Mouse (Mus musculus): ENCODE results near the gene Chst11. TPM values are rescaled to one million over a fixed set of nuclear protein-coding genes. Genes with fewer than 3 reads are reported as not detected.

The Chst11 gene
- polyA plus RNA-seq, 1 experiment from 2014 or later = 5.4 TPM

DNA sequence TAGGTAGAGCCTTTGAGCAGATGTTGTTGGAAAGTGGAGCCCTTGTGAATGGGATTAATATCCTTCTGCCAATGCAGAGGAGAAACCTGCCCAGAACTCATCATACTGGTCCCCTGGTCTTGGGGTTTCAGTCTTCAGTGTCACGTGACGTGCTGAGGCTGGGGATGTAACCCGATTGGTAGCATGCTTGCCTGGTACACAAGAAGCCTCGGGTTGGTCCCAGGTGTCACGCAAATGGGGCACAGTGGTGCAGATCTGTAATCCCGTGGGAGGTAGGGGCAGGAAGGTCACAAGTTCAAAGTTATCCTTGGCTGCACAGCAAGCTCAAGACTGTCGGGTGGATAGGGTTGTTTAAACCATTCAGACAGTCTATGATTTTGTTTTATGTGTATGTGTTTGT is 20.8 kb upstream of the Chst11 start:
- H3K27ac ChIP-seq (ENCODE audit: low read depth, low read length) = no peak overlapping the region
- 35% methylated on average over 7 of the region's 7 CpGs for WGBS
- no peak overlapping the region for H3K4me2 ChIP-seq (replicated peaks; ENCODE audit: low read depth, low read length)
- no peak overlapping the region for H3K9ac ChIP-seq (ENCODE audit: low read depth, low read length)
- ATAC-seq (ENCODE audit: low FRiP score, low TSS enrichment) = no peak
- H3K4me1 ChIP-seq (ENCODE audit: control insufficient read depth, insufficient read depth, low read length) = no peaks in the 10 kb centered on the region
- no peak overlapping the region for H3K4me3 ChIP-seq (ENCODE audit: low read length)
- H3K9me3 ChIP-seq (ENCODE audit: control insufficient read depth, low read length) = no peaks in the 10 kb centered on the region
- no peaks in the 10 kb centered on the region for H3K27me3 ChIP-seq (ENCODE audit: control insufficient read depth, insufficient read depth, low read length)
- no peaks in the 10 kb centered on the region for H3K36me3 ChIP-seq (ENCODE audit: control insufficient read depth, insufficient read depth, low read length)

DNA sequence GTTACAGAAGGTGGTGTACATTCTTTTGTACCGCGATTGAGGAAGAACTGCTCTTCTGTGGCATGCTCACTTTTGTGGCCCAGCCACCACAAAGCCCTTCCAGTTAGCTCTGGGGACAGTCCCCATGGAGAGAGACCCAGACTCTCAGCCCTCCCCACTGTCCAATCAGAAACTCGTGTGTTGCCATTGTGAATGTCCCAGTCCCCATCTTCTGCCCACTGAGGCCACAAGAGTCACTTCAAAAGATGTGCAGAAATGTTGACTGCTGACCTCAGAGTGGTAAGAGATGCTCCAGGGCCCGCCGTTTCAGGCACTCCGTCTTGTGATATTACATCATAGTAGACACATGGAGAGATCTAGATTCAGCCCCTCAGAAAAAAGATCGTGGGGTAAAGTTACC is 18.6 kb upstream of the Chst11 start:
- no peak overlapping the region for H3K9ac ChIP-seq (ENCODE audit: low read depth, low read length)
- no peak for ATAC-seq (ENCODE audit: low FRiP score, low TSS enrichment)
- H3K4me2 ChIP-seq (replicated peaks; ENCODE audit: low read depth, low read length) = no peak overlapping the region
- H3K36me3 ChIP-seq (ENCODE audit: control insufficient read depth, insufficient read depth, low read length) = no peaks in the 10 kb centered on the region
- H3K4me3 ChIP-seq (ENCODE audit: low read length) = no peak overlapping the region
- H3K27me3 ChIP-seq (ENCODE audit: control insufficient read depth, insufficient read depth, low read length) = no peaks in the 10 kb centered on the region
- H3K9me3 ChIP-seq (ENCODE audit: control insufficient read depth, low read length) = no peaks in the 10 kb centered on the region
- WGBS = 91% methylated on average over 7 of the region's 7 CpGs
- H3K4me1 ChIP-seq (ENCODE audit: control insufficient read depth, insufficient read depth, low read length) = 0 out of 2 replicates have a peak, but pooled peaks cover 3% of the 10 kb centered on the region
- no peak overlapping the region for H3K27ac ChIP-seq (ENCODE audit: low read depth, low read length)

DNA sequence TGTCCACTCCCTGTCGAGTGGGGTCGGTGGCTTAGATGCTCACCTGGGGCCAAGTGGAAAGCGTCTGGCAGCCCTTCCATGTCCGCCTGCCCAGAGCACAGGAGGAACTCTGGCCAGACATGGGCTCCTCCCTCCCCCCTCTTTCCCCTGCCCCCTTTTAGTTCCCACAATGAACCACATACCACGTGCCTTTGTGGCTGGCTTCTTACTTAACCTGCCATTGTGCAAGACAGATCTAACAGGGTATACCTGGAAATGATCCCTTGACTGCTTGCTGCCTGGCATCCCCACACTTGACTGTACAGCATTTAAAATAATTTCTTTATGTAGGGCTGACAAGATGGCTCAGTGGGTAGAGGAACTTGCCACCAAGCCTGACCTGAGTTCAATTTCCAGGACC is 15.7 kb upstream of the Chst11 start:
- Histone ChIP-seq H3K4me2 (replicated peaks; ENCODE audit: low read depth, low read length) (no peak overlapping the region), H3K9me3 (ENCODE audit: control insufficient read depth, low read length) (no peaks in the 10 kb centered on the region), H3K4me1 (ENCODE audit: control insufficient read depth, insufficient read depth, low read length) (0 out of 2 replicates have a peak, but pooled peaks cover 3% of the 10 kb centered on the region), H3K9ac (ENCODE audit: low read depth, low read length) (no peak overlapping the region), H3K27me3 (ENCODE audit: control insufficient read depth, insufficient read depth, low read length) (no peaks in the 10 kb centered on the region), H3K4me3 (ENCODE audit: low read length) (no peak overlapping the region), H3K36me3 (ENCODE audit: control insufficient read depth, insufficient read depth, low read length) (no peaks in the 10 kb centered on the region), H3K27ac (ENCODE audit: low read depth, low read length) (no peak overlapping the region)
- ATAC-seq (ENCODE audit: low FRiP score, low TSS enrichment) = no peak
- WGBS = 53% methylated on average over 5 of the region's 5 CpGs

DNA sequence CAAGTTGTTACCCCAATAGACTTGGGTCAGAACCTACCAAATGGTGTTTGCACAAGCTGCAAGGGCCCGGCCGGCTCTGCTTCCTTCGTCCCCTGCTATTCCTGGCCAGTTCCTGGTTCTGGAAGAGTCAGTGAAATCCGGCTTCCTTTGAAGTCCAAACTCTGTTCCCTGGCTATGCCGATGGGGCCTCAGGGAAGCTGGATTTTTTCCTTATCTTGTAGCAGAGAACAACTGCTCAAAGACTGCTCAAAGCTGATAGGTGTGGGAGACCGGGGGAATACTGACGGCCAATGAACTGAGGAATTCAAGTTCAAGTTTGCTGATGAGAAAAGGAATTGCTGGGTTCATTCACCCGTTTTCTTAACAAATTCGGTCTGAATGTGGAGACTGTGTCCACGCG is 13.7 kb upstream of the Chst11 start:
- ATAC-seq (ENCODE audit: low FRiP score, low TSS enrichment) = no peak
- Histone ChIP-seq H3K9me3 (ENCODE audit: control insufficient read depth, low read length) (no peaks in the 10 kb centered on the region), H3K36me3 (ENCODE audit: control insufficient read depth, insufficient read depth, low read length) (no peaks in the 10 kb centered on the region), H3K4me1 (ENCODE audit: control insufficient read depth, insufficient read depth, low read length) (0 out of 2 replicates have a peak, but pooled peaks cover 3% of the 10 kb centered on the region), H3K4me2 (replicated peaks; ENCODE audit: low read depth, low read length) (no peak overlapping the region), H3K9ac (ENCODE audit: low read depth, low read length) (no peak overlapping the region), H3K27me3 (ENCODE audit: control insufficient read depth, insufficient read depth, low read length) (no peaks in the 10 kb centered on the region), H3K4me3 (ENCODE audit: low read length) (no peak overlapping the region), H3K27ac (ENCODE audit: low read depth, low read length) (no peak overlapping the region)
- WGBS = 63% methylated on average over 11 of the region's 11 CpGs

DNA sequence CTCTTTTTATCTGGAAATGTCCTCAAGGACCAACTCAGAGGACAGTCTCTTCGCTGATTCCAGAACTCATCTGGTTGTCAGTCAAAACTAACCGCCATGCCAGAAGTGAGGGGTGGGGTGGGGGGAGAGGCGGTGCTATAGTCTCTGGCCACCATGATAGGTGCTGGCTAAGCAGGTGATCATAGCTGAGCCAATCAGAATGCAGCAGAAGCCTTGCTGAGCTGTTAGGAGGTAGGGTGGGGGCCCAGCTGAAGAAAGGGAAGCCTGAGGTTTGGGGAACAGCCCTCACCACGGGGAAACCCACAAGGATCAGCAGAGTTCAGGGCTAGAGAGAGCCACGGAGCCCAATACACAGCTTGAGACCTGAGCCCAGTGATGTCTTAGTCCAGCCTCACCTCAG is 11.1 kb upstream of the Chst11 start:
- WGBS = 85% methylated on average over 5 of the region's 5 CpGs
- ATAC-seq (ENCODE audit: low FRiP score, low TSS enrichment) = no peak; the same call in 1 of the 2 replicates
- Histone ChIP-seq H3K4me1 (ENCODE audit: control insufficient read depth, insufficient read depth, low read length) (0 out of 2 replicates have a peak, but pooled peaks cover 3% of the 10 kb centered on the region), H3K36me3 (ENCODE audit: control insufficient read depth, insufficient read depth, low read length) (no peaks in the 10 kb centered on the region), H3K27ac (ENCODE audit: low read depth, low read length) (no peak overlapping the region), H3K9me3 (ENCODE audit: control insufficient read depth, low read length) (no peaks in the 10 kb centered on the region), H3K27me3 (ENCODE audit: control insufficient read depth, insufficient read depth, low read length) (no peaks in the 10 kb centered on the region), H3K4me3 (ENCODE audit: low read length) (no peak overlapping the region), H3K9ac (ENCODE audit: low read depth, low read length) (no peak overlapping the region), H3K4me2 (replicated peaks; ENCODE audit: low read depth, low read length) (no peak overlapping the region)

DNA sequence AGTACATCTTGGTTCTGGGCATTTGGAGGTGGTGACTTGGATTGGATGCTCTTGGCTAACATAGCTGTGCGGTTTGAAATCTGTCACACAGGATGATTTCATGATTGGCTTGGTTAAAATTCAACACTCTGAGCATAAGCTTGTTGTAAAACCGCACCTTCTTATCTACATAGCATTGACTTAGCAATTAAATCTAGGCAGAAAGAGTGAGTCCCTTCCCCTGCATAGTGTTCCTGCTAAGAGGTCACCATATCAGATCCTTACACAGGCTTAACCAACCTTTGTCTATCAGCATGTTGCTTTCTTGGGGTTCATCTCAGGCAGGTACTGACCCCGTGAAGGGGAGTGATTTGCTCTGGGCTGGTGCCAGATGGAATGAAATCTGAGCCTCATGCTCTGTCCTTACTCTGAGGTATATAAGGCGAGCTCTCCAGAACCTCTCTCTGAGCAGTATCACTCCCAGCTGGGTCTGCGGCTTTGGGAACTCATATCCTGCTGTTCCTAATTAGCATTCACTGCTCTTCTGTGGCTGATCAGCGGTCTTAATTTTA is 10.6 kb upstream of the Chst11 start:
- Histone ChIP-seq H3K36me3 (ENCODE audit: control insufficient read depth, insufficient read depth, low read length) (no peaks in the 10 kb centered on the region), H3K9me3 (ENCODE audit: control insufficient read depth, low read length) (no peaks in the 10 kb centered on the region), H3K27ac (ENCODE audit: low read depth, low read length) (no peak overlapping the region), H3K9ac (ENCODE audit: low read depth, low read length) (no peak overlapping the region), H3K4me2 (replicated peaks; ENCODE audit: low read depth, low read length) (no peak overlapping the region), H3K4me1 (ENCODE audit: control insufficient read depth, insufficient read depth, low read length) (0 out of 2 replicates have a peak, but pooled peaks cover 3% of the 10 kb centered on the region), H3K4me3 (ENCODE audit: low read length) (no peak overlapping the region), H3K27me3 (ENCODE audit: control insufficient read depth, insufficient read depth, low read length) (no peaks in the 10 kb centered on the region)
- no peak for ATAC-seq (ENCODE audit: low FRiP score, low TSS enrichment)
- WGBS = 51% methylated on average over 6 of the region's 6 CpGs

DNA sequence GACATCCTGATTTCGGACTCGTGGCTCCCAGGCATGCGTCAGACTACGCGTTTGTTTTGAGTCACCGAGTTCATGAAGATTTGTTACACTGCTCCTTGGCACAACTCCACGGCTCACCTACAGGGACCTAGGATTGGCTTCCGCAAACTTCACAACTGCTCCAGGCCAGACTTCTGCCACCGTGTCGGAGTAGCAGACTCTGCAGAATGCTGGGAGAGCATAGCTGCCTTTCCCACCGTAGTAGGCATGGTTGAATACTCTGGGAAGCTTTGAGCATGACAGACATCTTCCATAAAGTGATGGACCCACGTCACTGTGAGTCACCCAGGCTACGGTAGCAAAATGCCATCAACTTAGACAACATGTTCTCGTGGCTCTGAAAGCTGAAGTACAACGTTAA is 9.5 kb upstream of the Chst11 start:
- no peak for ATAC-seq (ENCODE audit: low FRiP score, low TSS enrichment)
- no peak overlapping the region for H3K4me3 ChIP-seq (ENCODE audit: low read length)
- 0 out of 2 replicates have a peak, but pooled peaks cover 3% of the 10 kb centered on the region for H3K27me3 ChIP-seq (ENCODE audit: control insufficient read depth, insufficient read depth, low read length)
- no peaks in the 10 kb centered on the region for H3K36me3 ChIP-seq (ENCODE audit: control insufficient read depth, insufficient read depth, low read length)
- H3K4me2 ChIP-seq (replicated peaks; ENCODE audit: low read depth, low read length) = no peak overlapping the region
- H3K27ac ChIP-seq (ENCODE audit: low read depth, low read length) = no peak overlapping the region
- 82% methylated on average over 15 of the region's 15 CpGs for WGBS
- 0 out of 2 replicates have a peak, but pooled peaks cover 3% of the 10 kb centered on the region for H3K4me1 ChIP-seq (ENCODE audit: control insufficient read depth, insufficient read depth, low read length)
- H3K9me3 ChIP-seq (ENCODE audit: control insufficient read depth, low read length) = no peaks in the 10 kb centered on the region
- no peak overlapping the region for H3K9ac ChIP-seq (ENCODE audit: low read depth, low read length)

DNA sequence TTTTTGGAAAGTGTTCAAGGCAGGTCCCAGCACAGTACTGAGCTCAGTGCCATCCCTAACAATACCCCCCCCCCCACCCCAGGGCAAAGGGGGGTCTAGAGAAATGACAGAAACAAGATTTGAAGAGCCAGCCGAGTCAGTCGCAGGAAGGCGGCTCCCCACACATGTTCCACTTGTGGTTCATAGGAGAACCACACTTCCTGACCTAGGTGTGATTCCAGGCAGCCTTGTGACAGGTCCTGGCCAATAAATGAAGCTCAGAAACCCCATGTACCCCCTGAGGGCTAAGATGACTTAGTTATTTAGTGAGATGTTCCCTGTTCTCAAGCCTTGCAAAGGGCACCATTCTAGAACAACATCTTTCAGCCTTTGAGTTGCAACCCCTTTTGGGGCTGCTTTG is 3.0 kb upstream of the Chst11 start:
- H3K4me3 ChIP-seq (ENCODE audit: low read length) = no peak overlapping the region
- ATAC-seq (ENCODE audit: low FRiP score, low TSS enrichment) = no peak
- H3K36me3 ChIP-seq (ENCODE audit: control insufficient read depth, insufficient read depth, low read length) = no peaks in the 10 kb centered on the region
- peaks cover 13% of the 10 kb centered on the region for H3K4me1 ChIP-seq (ENCODE audit: control insufficient read depth, insufficient read depth, low read length)
- H3K9me3 ChIP-seq (ENCODE audit: control insufficient read depth, low read length) = no peaks in the 10 kb centered on the region
- WGBS = 65% methylated on average over 3 of the region's 3 CpGs
- H3K27me3 ChIP-seq (ENCODE audit: control insufficient read depth, insufficient read depth, low read length) = peaks cover 5% of the 10 kb centered on the region; the same call in 1 of the 2 replicates
- H3K4me2 ChIP-seq (replicated peaks; ENCODE audit: low read depth, low read length) = no peak overlapping the region
- no peak overlapping the region for H3K27ac ChIP-seq (ENCODE audit: low read depth, low read length)
- no peak overlapping the region for H3K9ac ChIP-seq (ENCODE audit: low read depth, low read length)

DNA sequence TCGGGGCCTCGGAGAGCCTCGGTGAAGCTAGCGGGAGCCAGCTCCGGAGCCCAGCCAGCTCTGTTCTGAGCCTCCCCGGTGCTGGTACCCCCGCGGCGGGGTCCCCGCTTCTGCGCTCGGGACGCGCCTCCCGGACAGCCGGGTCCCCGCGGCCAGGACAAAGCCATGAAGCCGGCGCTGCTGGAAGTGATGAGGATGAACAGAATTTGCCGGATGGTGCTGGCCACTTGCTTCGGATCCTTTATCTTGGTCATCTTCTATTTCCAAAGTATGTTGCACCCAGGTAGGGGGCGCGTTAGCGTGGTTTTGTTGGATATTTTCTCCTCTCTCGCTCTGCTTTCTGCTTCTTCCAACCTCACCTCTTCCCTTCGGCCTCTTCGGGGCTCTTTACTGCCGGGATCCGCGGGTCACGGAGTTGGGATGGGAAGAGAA is 418 bp downstream of the Chst11 start:
- Histone ChIP-seq H3K36me3 (ENCODE audit: control insufficient read depth, insufficient read depth, low read length) (no peaks in the 10 kb centered on the region), H3K4me3 (ENCODE audit: low read length) (peak overlapping the region; percentile 63), H3K4me2 (replicated peaks; ENCODE audit: low read depth, low read length) (peak overlapping the region; percentile 96), H3K27me3 (ENCODE audit: control insufficient read depth, insufficient read depth, low read length) (peaks cover 2% of the 10 kb centered on the region; the same call in 1 of the 2 replicates), H3K9ac (ENCODE audit: low read depth, low read length) (peak overlapping the region; percentile 84), H3K27ac (ENCODE audit: low read depth, low read length) (peak overlapping the region; percentile 87), H3K9me3 (ENCODE audit: control insufficient read depth, low read length) (no peaks in the 10 kb centered on the region), H3K4me1 (ENCODE audit: control insufficient read depth, insufficient read depth, low read length) (peaks cover 29% of the 10 kb centered on the region)
- peak; percentile 8; the same call in 1 of the 2 replicates for ATAC-seq (ENCODE audit: low FRiP score, low TSS enrichment)
- WGBS = under 1% methylated on average over 32 of the region's 32 CpGs

Measured in kidney, embryonic 14.5 days (tissue).